Mouse (Mus musculus) myocyte (in vitro differentiated cells): ENCODE results near the gene Rbm24.

Experiments used
- CEBPB ChIP-seq: IDR thresholded peaks from 2 replicates; pipeline ENCODE4 v1.6.1; 2011; ENCODE audit warnings: mild to moderate bottlenecking, moderate library complexity; ENCODE audit not compliant: poor library complexity, insufficient read depth, severe bottlenecking
- E2F4 ChIP-seq: IDR thresholded peaks from one replicate; pipeline ENCODE4 v1.6.1; 2011; ENCODE audit warnings: mild to moderate bottlenecking, control low read depth, moderate library complexity; ENCODE audit not compliant: insufficient read depth
- MAX ChIP-seq: IDR thresholded peaks from one replicate; pipeline ENCODE4 v1.6.1; 2011; ENCODE audit warnings: low read depth, mild to moderate bottlenecking, control low read depth
- MYOD1 ChIP-seq, 3 experiments: IDR thresholded peaks; one replicate each; pipeline ENCODE4 v1.6.1; 2011; ENCODE audit warnings: control low read depth in 2 of 3, low read depth in 2 of 3, mild to moderate bottlenecking in 2 of 3, moderate library complexity in 1 of 3; ENCODE audit not compliant: insufficient read length in 2 of 3, control insufficient read depth in 1 of 3
- MYOG ChIP-seq, 3 experiments: IDR thresholded peaks; one replicate each; pipeline ENCODE4 v1.6.1; 2011; ENCODE audit warnings: control low read depth in 2 of 3, low read depth in 2 of 3, mild to moderate bottlenecking in 2 of 3; ENCODE audit not compliant: insufficient read length in 2 of 3, control insufficient read depth in 1 of 3, insufficient read depth in 1 of 3
- POLR2A ChIP-seq: IDR thresholded peaks from one replicate; pipeline ENCODE4 v1.6.1; 2011; ENCODE audit warnings: low read depth, mild to moderate bottlenecking, control low read depth, moderate library complexity; ENCODE audit not compliant: insufficient read length
- POLR2AphosphoS2 ChIP-seq: IDR thresholded peaks from one replicate; pipeline ENCODE4 v1.6.1; 2011; ENCODE audit warnings: low read depth, control low read depth; ENCODE audit not compliant: insufficient read length
- SRF ChIP-seq: IDR thresholded peaks from one replicate; pipeline ENCODE4 v1.6.1; 2011; ENCODE audit warnings: low read depth; ENCODE audit not compliant: control insufficient read depth, insufficient read length
- TCF12 ChIP-seq: IDR thresholded peaks from one replicate; pipeline ENCODE4 v1.6.1; 2011; ENCODE audit warnings: mild to moderate bottlenecking, control low read depth; ENCODE audit not compliant: poor library complexity, insufficient read depth, severe bottlenecking
- USF1 ChIP-seq: IDR thresholded peaks from one replicate; pipeline ENCODE4 v1.6.1; 2011; ENCODE audit warnings: low read depth, mild to moderate bottlenecking, control low read depth, moderate library complexity

GRCm38 (mm10) chr13:46417594-46417993 is 640 bp upstream of the Rbm24 start:
- no peak for TF ChIP-seq MYOG (IDR thresholded peaks at IDR 0.05; ENCODE audit: control insufficient read depth in 1 of 3, insufficient read depth in 1 of 3, insufficient read length in 2 of 3, low read depth in 2 of 3)
- TF ChIP-seq POLR2A: no peak
- no peak for TF ChIP-seq USF1
- TF ChIP-seq POLR2AphosphoS2: no peak
- TF ChIP-seq TCF12: no peak
- no peak for TF ChIP-seq MAX
- TF ChIP-seq CEBPB: no peak
- no peak for TF ChIP-seq E2F4
- no peak for TF ChIP-seq SRF
- no peak for TF ChIP-seq MYOD1 (IDR thresholded peaks at IDR 0.05; ENCODE audit: control insufficient read depth in 1 of 3, insufficient read length in 2 of 3, low read depth in 2 of 3)
